ENCODE assay signal across 20 mouse cellular contexts in genomic region chr10:67633063-67633462, GRCm38 (mm10).
A peak's percentile ranks its signal among the peaks of the same experiment; 100 is the strongest.
DNase-seq lines count a peak whose midpoint lies in the region; ATAC-seq lines count a peak whose summit lies in the region.
"Had no signal": no experiment of that assay in that cellular context is flagged by ENCODE, and none has a peak within 500 bp of the region (broad histone marks: within the 10 kb centered on the region; RNA-seq: fewer than 3 reads in every experiment).

No protein-coding gene starts in this region.

- peak; percentile 53 for ATAC-seq in granulocyte monocyte progenitor cell, adult 5-6 weeks (replicated peaks; ENCODE audit: poor library complexity, severe bottlenecking)
- ATAC-seq: activated CD4-positive, CD25-positive, alpha-beta regulatory T cell, adult 4 months; forebrain, embryonic 13.5 days; forebrain, postnatal 0 days; hindbrain, embryonic 16.5 days; Patski had no signal

- DNase-seq in lung, postnatal 36 days = peak; percentile 51
- no peak for DNase-seq in lung, postnatal 4 days
- DNase-seq in monocyte, adult 2 months (ENCODE audit: low read depth in 1 of 2, low spot score in 2 of 2) = peak; percentile 46 to 51
- DNase-seq in frontal cortex, adult 2 months (ENCODE audit: extremely low spot score in 1 of 2, low spot score in 1 of 2) = no peak
- no peak for DNase-seq in cerebellum, postnatal 25 days
- no peak for DNase-seq in thymus, adult 18-20 months
- DNase-seq: adrenal gland, adult 2 months; adrenal gland, postnatal 25 days; cerebellum, adult 18-20 months; cerebellum, adult 9-11 months; forebrain, postnatal 0 days; gastrocnemius, postnatal 36 days; heart, adult 18-20 months; heart, postnatal 10 days; heart, postnatal 4 days had no signal

Comparison
In these comparisons a context has a peak if more than half of its experiments do, and no peak if none do; other contexts are left out.
1. DNase-seq: peak in lung, postnatal 36 days (single experiment) and monocyte, adult 2 months (2 of 2); none in lung, postnatal 4 days (0 of 2), frontal cortex, adult 2 months (0 of 2), cerebellum, postnatal 25 days (0 of 2) and thymus, adult 18-20 months (0 of 2).